Mouse (Mus musculus): ENCODE data around the gene Pnlip.
A peak's percentile ranks its signal among the peaks of the same experiment; 100 is the strongest.

Pnlip gene

DNA sequence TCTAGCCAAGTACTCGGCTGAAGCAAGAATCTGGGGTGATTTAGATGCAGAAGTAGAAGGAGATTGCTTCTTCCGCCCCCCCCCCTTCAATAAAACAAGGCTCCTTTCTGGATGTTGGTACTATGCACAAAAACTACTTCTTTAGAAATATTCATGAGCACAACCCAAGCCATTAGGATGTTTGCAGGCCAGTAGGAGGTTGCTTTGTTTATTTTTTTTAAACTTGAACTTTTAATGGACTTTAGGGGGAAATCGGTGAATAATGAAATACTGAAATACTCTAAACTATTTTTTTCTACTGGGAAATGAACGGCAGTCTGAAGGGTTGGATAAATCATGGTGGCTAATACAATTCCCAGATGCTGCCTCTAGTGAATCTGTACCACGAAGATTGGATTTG is at the start of gene Pnlip:
Gene Pnlip (plus strand): TSS at position 301 of the 400 bp plus-strand sequence.
- no peak for DNase-seq (ENCODE audit: low read depth)

DNA sequence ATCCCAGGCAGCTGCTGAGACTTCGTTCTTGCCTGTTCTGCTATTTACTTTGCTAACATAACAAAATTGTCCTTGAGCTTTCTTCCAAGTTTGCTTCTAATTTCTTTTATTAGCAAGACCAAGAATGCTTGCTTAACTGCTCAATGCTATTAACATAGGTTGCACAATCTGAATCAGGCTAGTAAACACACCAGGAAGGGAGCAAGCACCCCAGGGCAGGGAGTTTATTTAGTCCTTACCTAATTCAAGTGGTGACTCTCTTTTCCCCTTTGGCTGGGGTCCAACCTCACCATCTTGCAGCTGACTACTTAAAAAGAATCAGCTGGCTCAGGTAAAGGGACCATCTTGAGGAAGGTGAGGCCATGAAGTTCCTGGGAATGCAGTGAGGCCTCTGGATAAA is 42.6 kb upstream of the Pnlip start:
- DNase-seq (ENCODE audit: low read depth): no peak

GRCm38 (mm10) chr19:58612745-58613144 is 39.6 kb upstream of the Pnlip start:
- DNase-seq (ENCODE audit: low read depth): no peak

DNA sequence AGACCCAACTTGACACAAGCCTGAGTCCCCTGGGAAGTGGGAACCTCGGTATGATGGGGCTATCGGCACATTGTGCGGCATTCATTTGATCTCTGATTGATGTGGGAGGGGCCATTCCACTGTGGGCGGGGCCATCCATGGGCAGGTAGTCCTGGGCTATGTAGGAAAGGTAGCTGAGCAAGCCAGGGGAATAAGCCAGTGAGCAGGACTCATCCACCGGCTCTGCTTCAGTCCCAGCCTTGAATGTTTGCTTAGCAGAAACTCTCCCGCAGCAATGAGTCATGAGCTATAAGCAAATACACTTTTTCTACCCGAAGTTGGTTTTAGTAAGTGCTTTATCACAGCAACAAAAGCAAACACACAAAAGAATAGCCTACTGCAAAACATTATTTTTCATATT is 35.7 kb upstream of the Pnlip start:
- DNase-seq (ENCODE audit: low read depth): no peak

DNA sequence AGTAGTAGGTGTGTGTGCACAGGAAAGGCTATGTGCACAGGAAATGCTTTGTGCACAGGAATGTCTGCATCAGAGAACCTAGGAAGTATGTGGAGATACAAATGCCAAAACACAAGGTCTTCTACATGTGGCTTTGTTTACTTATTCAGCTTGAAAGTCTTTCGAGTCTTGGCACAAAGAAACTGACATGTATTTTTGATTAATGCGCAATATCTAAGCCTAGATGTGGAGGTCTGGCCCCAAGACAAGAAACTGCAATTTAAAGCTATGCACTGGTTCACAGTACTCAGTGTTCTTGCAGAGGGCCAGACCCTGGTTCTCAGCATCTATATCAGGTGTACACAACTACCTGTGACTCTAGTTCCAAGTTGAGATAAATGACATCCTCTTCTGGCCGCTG is 31.6 kb upstream of the Pnlip start:
- DNase-seq (ENCODE audit: low read depth): no peak

DNA sequence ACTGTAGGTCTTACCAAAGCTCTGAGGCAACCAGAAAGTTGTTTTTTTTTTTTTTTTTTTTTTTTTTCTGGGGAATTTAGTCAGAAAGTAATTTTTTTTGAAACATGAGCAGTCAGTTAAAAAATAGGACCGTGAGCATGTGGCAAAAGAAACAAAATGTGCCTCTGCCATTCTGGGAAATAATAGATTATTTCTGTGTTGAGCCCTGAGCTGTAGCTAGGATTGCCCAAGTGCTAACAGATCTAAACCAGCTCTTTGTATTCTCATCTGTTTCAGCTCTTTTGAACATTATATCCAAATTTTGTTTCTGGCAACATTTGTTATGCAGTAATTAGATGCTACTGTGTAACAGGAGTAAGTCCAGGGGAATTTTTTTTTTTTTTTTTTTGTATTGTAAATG is 30.7 kb upstream of the Pnlip start:
- no peak for DNase-seq (ENCODE audit: low read depth)

DNA sequence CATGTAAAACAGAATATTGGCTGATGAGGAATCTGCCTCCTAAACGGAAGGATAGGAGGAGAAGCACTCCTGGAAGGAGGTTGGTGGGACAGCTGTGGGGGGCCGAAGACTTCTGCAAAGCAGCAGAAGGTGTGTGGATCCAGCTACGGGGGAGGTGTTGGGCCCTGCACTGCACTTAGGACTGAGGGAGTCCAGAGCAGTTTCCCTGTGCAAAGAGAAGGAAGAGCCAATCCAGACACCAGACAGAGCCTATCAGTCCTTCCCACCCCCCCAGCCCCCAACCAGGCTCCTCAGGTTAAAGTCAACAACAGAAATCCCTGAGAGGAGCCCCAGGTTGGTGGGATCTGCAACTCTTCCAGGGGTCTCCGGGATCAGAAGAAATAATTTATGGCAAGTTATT is 27.5 kb upstream of the Pnlip start:
- no peak for DNase-seq (ENCODE audit: low read depth)

GRCm38 (mm10) chr19:58625254-58625947 is 26.9 kb upstream of the Pnlip start:
- DNase-seq (ENCODE audit: low read depth): no peak

- peak; percentile 30 for DNase-seq (ENCODE audit: low read depth)
These were observed 24.6 kb upstream of the Pnlip start for GRCm38 (mm10) chr19:58627406-58628337.

DNA sequence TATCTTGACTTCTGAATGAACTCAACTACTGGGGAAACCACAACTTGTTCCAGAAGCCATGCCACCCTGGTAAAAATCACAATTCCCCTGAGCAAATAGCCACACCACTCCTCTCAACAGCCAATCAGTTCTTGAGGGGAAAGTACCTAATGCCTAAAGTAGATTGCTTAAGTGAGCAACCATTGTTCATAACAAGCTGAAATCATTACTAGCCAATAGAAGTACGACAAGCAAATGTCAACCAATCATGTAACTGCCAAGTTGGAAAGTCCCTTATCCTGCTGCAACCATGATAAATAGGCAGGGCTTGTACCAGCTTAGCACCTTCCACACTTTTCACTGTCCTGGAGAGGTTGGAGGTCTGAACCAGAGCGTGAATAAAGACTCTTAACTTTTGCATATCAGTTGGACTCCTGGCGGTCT is 22.9 kb upstream of the Pnlip start:
- no peak for DNase-seq (ENCODE audit: low read depth)

- DNase-seq (ENCODE audit: low read depth): no peak
These were observed 2.3 kb upstream of the Pnlip start for GRCm38 (mm10) chr19:58650036-58650435.

DNA sequence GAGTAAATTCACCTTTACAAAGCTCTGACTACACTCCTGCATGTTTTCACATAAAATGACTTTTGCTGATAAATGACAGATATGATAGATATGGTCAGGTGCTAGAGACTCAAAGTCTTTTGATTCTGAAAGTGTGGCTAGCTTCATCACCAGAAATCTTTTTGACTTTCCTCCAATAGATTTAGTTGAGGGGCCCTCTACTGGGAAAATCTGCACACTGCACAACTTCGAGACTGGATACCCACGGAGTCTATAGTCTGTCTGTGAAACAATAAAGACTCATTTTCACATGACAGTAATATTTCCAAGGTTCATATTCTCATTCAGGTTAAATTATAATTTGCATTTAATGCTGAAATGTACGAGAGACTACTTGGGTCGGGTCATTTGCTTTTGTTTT is 9.8 kb downstream of the Pnlip start:
- DNase-seq (ENCODE audit: low read depth): no peak

DNA sequence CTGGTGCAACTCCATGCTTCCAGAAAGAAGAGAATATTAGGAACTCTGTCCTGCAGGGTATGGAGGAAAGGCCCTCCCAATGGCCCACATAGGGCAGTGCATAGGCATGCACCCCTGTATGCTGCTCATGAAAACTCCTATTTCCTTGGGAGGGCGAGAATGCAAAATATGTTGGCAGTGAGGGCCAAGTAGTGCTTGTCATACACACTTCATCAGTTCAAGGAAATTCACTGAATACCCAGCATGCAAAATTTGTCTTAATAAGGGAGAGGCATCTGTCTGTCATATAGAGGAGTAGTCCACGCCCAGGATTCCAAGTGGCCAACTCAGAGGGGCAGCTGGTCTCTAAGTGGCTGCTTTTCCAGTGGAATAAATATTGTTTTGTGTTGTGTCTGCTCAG is 11.0 kb downstream of the Pnlip start:
- DNase-seq (ENCODE audit: low read depth): no peak

- DNase-seq (ENCODE audit: low read depth): no peak
These were observed 12.6 kb downstream of the Pnlip start for GRCm38 (mm10) chr19:58664901-58665300.

- DNase-seq (ENCODE audit: low read depth): no peak
These were observed 22.3 kb downstream of the Pnlip start for GRCm38 (mm10) chr19:58674644-58675043.

DNA sequence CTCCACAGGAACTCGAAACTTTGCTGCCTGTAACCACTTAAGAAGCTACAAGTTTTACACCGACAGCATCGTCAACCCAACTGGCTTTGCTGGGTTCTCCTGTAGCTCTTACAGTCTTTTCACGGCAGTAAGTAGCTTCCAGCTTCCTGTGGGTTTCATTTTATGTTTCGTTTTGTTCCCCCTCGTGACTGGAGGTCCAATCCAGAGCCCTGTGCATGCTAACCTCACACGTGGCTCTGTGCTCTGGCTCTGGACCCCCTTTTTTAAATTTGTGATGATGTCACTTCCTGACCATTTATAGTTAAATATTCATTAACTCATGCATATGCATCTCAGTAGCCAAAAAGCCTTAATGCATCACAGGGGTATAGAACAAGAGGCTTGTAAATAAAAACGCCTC is 24.8 kb downstream of the Pnlip start:
- DNase-seq (ENCODE audit: low read depth): peak; percentile 4

DNA sequence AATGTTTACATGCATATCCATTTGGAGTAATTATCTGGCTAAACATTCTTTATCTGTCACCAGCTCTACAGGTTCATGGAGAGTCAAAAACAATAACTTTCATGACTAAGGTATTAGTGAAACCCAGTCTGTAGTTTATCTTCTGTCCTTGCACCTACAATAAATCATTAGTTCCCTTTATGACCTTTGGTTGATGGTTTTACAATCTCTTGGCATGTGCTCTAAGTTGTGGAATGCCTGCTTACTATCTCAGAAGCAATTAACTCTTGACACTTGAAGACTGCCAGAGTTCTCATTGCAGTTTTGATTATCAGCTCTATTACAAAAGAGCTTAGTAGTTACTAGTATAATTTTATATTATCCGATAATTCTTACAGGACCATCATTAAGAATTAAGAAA is 36.6 kb downstream of the Pnlip start:
- DNase-seq (ENCODE audit: low read depth): no peak

DNA sequence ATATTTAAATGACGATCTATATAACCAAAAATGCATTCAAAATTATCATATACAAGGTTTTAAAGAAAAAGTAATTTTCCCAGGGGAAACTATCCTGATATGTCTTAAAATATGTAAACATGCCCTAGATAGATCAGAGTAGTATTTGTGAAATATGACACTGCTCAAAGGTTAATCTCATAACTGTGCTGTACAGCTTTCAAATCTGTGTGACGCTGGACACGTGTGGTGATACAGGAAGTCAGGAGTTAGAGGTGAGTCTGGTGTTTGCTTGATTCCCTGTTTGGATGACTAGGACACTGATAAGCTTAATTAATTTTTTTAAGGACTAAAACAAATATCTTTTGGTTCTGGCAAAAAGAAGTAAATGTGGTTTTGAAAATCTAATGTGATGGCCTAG is 43.0 kb downstream of the Pnlip start:
- no peak for DNase-seq (ENCODE audit: low read depth)

DNA sequence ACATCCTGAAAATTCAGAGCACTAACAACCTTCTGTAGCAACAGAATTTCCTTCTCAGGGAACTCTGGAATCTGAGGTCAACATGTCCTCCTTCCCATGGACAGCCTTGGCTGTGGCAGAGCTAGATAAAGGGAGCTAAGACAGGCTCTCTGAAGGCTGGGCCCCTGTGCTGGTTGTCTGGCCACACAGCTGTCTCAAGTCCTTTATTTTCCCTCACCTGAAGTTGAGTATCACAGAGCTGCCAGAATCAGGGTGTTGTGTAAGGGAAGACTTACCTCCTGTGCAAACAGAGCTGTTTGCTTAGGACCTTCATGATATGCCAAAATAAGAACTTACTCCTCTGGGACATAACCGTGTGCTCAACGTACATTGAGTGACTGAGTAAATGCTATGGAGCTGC is 43.9 kb downstream of the Pnlip start:
- no peak for DNase-seq (ENCODE audit: low read depth)

- DNase-seq (ENCODE audit: low read depth): no peak
These were observed 52.3 kb downstream of the Pnlip start for GRCm38 (mm10) chr19:58704556-58704955.

DNA sequence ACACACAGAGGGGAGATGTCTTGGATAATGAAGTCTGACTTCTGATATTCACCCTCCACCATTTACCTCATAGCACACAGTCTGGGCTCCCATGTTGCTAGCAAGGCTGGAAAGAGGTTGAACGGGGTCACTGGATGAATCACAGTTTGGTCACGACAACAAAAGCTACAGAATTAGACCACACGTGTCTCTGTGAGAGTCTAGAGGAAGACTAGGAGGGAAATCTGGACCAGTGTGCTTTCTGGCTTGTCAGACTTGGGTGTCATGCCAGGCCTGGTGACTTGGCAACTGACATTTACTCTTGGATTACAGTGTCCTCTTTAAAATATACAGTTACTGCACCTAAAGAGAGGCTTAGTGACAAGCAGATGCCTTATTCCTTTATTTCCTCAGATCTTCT is 56.3 kb downstream of the Pnlip start:
- no peak for DNase-seq (ENCODE audit: low read depth)

DNA sequence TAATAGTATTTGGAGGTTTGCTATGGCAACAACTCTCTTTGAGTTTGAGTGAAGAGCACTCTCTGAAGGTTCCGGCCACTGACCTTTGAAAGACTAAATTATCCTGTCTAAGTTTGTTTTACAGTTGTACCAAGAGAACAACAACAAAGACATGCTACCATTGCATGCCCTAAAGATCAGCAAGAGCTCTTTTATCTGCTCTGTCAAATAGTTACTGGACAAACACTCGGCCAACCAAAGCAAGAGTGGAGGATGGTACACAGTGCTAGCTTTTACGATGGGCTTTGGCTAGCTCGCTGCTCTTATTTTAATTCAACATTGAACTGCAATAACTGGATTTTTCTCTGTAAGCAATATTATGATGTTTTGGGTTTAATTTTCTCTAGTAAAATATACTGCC is 65.6 kb downstream of the Pnlip start:
- no peak for DNase-seq (ENCODE audit: low read depth)

- no peak for DNase-seq (ENCODE audit: low read depth)
These were observed 68.1 kb downstream of the Pnlip start for GRCm38 (mm10) chr19:58720439-58720838.
